Mouse (Mus musculus): ENCODE measurements around the gene Cant1. TPM values are rescaled to one million over a fixed set of nuclear protein-coding genes. Genes with fewer than 3 reads are reported as not detected.
A peak's percentile ranks its signal among the peaks of the same experiment; 100 is the strongest.

Cant1 gene
- polyA plus RNA-seq, 3 experiments from 2014 or later = 23.6 to 35.7 (median 25.1) TPM

DNA sequence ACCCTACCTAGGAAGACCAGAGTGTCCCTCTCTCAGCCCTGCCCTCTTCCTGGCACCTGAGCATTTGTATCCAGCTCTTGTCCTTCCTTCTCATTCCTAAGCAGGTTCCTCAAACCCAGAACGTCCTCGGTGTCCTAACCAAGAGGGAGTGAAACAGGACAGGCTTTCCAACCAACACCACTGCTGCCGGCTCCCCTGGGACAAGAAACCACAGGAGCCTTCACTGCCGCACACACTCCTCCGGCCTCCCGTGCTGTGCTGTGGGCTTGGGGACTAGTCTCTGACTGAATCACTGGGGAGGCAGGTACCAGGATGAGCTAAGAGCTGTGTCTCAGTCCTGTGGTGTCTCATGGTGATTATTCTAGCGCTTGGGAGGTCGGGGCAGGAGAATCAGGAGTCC is 49.2 kb downstream of the Cant1 start:
- no peak for ATAC-seq

DNA sequence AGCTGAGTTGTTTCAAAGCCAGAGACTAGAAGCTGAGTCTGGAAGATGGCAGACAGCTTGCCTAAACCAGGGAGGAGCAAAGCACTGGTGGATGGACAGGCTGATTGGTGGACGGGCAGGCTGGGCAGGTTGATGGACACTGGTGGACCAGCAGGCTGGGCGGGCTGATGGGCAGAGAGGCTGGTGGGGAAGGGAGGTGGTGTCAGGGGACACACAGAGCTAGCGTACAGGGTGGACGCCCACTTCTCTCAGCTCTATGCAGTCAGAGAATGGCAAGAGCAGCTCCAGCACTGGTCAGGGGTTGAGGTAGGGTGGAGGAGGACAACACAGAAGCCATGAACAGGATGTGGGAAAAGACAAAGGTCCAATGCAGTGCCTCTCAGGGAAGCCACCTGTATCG is 49.6 kb downstream of the Cant1 start:
- ATAC-seq = no peak

DNA sequence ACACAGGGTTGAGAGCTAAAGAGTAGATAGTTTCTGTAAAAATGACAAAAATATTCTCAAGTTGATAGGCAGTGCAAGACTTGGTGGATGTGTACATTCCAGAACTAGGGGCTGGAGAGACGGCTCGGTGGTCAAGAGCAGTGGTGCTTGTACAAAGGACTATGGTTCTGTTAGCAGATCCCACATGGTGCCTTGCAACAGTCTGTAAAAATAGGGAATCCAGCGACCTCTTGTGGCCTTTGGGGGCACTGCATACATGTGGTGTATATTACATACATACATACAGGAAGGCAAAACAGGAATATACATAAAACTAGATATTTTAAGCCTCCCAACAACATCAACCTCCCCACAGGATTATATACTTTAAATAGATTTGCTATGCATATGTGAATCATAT is 50.6 kb downstream of the Cant1 start:
- ATAC-seq = no peak

DNA sequence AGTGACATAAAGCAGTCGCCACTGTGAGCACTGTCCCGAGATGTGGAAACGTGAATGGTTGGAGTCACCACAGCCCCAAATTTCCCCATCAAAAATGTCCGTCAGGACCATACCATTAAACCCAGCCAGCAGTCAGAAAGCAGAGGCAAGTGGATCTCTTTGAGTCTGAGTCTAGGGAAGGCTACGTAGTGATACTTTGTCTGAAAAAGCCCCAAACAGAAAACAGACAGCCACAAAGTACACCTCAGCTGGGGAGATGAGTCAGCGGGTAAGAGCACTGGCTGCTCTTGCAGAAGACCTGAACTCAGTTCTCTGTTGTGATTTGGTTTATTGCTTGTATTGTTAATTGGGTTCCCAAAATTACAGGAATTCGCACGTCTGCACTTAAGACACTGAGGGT is 52.3 kb downstream of the Cant1 start:
- no peak for ATAC-seq

DNA sequence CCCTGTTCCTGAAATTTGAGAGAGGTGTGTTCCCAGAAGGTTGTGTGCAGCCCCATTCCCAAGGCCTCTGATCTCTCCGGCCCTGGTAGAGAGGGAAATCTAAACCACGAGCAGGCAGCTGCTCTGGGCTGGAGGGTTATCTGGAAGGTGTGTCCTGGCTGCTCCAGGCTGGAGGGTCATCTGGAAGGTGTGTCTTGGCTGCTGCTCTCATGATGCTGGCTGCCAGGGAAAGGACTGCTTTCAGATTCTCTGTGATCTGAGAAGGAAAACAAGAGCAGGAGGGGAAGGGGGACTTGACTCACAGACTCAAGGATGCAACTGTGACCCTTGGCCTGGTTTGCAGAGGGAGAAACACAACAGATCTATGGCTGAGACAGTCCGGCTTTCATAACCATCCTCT is 52.8 kb downstream of the Cant1 start:
- no peak for ATAC-seq

DNA sequence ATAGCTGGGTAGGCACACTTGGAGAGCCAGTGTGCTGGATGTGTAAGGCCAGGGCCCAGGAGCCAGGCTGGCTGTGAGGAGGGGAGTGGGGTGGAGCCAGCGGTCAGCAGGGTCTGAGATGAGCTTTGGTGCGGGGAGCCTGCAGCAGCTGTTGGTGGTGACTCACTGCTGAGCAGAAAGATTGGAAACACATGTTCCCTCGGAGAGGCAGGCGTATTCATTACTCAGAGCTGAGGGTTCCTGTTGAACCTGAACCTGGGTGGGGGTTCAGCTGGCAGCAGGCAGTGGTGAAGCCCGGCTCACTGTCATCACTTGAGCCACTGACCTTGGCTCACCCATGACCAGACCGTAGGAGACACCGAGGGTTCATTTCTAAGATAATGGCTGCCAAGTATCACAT is 53.7 kb downstream of the Cant1 start:
- ATAC-seq = no peak

DNA sequence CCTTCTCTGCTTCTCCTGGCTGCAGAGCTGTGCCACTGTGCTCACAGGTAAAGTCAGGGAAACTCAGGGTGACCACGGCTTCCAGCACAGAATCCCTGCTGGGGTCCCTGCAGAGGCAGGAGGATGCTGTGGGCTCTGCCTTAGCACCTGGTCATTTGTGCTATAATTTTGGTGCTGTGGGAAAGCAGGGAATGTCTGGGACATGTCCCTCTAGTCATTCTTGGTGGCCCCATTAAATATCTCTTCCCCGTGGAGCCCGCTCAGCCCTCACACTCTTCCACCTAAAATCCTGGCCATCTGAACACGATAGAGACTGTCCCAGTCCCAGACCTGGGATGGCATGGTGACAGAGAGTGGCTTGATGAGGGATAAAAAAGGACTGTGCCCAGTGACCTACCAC is 54.9 kb downstream of the Cant1 start:
- no peak for ATAC-seq

DNA sequence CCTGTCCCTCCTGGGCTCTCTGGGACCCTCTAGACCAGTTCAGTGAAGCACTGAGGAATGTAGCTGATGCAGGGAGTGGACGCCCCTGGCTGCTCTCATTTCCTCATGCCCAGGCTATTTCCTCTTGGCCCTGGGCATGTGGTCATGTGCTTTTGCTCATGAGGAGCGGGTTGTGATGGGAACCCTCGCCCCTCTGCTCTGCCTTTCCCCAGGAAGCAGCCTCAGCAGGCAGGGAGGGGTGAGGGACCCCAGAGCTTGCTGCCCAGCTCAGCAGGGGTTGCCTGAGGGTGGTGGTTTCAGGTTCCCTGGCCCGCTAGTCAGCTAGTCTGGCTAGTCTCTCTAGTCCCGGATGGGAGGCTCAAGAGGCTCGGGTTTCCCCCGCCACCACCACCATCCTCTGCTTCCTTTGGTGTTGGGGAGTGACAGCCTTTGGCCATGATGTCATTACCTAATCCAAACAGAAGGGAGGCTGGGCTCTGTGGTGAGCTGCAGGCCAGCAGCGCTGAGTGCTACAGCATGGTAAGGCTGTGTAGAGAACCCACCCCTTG is 55.8 kb downstream of the Cant1 start:
- no peak for ATAC-seq

DNA sequence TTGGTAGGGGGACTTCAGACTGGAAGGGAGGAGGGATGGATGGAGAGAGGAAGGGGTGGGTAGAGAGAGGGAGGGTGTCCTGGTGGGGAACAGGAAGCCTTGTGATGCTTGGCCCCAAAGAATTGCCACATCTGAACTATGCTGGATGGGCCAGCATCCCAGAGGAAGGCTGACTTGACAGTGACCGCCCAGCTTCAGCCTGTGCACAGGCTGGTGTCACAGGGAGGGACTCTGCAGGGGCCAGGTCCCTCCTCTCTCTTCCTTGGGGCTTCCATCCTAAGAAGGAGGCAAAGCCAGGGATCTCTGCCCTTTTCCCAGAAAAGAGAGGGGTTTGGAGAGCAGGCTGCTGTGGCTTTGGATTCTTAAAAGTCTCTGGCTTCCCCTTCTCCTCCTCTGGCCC is 56.4 kb downstream of the Cant1 start:
- ATAC-seq = no peak

DNA sequence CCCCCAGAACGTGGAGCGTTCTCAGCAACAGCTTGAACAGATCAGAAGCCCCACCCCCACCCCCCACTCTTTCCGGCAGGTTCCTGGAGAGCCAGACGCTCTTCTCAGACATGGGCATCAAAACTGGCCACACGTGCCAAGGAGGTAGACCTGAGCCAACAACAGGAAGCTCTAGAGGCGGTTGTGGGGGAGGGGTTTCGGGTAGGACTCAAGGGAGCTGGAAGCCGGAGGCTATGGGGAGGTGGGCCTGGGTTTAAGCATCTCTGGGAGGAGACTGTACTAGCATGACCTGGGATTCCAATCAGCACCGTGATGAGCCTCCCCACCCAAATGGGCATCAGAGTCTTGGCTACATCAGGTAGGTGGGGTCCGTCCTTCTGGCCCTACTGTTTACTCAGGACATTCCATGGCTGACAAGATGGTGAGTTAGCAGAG is 58.0 kb downstream of the Cant1 start:
- peak; percentile 73 for ATAC-seq

DNA sequence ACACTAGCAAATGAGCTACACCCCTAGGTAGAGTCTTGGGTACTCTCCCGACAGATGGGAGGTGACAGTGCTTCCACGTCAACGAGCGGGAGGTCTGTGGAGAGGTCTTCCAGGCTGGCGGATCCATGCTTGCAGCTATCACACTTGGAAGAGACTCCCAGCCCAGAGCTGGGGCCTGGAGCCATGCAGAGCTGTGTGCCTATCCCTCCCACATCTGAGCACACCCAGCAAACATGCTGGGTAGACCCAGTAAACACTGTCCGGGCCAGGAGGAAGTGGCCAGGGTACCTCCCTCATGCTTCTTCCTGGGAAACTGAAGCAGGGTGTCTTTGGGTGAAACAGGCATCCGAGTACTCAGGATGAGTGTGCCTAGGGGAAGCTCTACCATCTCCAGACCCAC is 58.4 kb downstream of the Cant1 start:
- ATAC-seq = no peak

Other genes starting within 250 kb of the Cant1 start
- gene Cyth1, start 170.5 kb downstream of the Cant1 start, polyA plus RNA-seq (2017; shearing (Covaris generic)) = 10 to 100 TPM; 33.8 to 51.6 (median 41.7) TPM
- gene Usp36, start 128.8 kb downstream of the Cant1 start, polyA plus RNA-seq (2017; shearing (Covaris generic)) = 10 to 100 TPM; 14.3 to 24.4 (median 22.5) TPM
- gene Cep295nl, start 76.6 kb downstream of the Cant1 start, polyA plus RNA-seq (2017; shearing (Covaris generic)) = under 1 TPM in 2 of 3 experiments, not detected in 1; 0.28 to 0.29 TPM
- gene Timp2, start 63.3 kb downstream of the Cant1 start, polyA plus RNA-seq (2017; shearing (Covaris generic)) = 10 to 100 TPM in 2 of 3 experiments, 1 to 10 TPM in 1; 6.1 to 17.3 (median 16.4) TPM
- gene Lgals3bp, start 17.0 kb downstream of the Cant1 start, polyA plus RNA-seq (2017; shearing (Covaris generic)) = 100 to 1,000 TPM in 2 of 3 experiments, 10 to 100 TPM in 1; 86.5 to 166 (median 133) TPM
- not detected for gene C1qtnf1, start 9.1 kb upstream of the Cant1 start, polyA plus RNA-seq (2017; shearing (Covaris generic))
- gene Engase, start 57.7 kb upstream of the Cant1 start, polyA plus RNA-seq (2017; shearing (Covaris generic)) = 1 to 10 TPM; 1.7 to 1.9 (median 1.9) TPM